Mouse (Mus musculus): ENCODE results near the gene Nts. TPM values are rescaled to one million over a fixed set of nuclear protein-coding genes. Genes with fewer than 3 reads are reported as not detected.

Gene Nts
- total RNA-seq (2012; rRNA removed) (0.13 and 0.21 TPM in 2 replicates), total RNA-seq (2014; rRNA removed) (not detected in 2 replicates), polyA plus RNA-seq (2012; ENCODE audit: insufficient read length, low read depth) (not detected in 2 replicates)

GRCm38 (mm10) chr10:102490386-102490785 is at the start of gene Nts:
Gene Nts, minus strand, starts transcription at chr10:102490486.
- H3K9me3 ChIP-seq (replicated peaks; ENCODE audit: low read length): peaks cover 13% of the 10 kb centered on the region
- DNase-seq (ENCODE audit: extremely low read depth): no peak
- no peaks in the 10 kb centered on the region for H3K36me3 ChIP-seq (replicated peaks in 1 of 2; ENCODE audit: control insufficient read depth in 1 of 2, insufficient read depth in 1 of 2, low read length in 1 of 2)
- H3K27ac ChIP-seq (ENCODE audit: insufficient read depth, low read depth): no peak within 1 kb of the TSS
- no peaks in the 10 kb centered on the region for H3K79me2 ChIP-seq (replicated peaks; ENCODE audit: control insufficient read depth, extremely low read depth, insufficient read depth, poor library complexity, severe bottlenecking)
- no peak within 1 kb of the TSS for H3K9ac ChIP-seq (ENCODE audit: insufficient read depth, low read depth)
- no peak for TF ChIP-seq ZC3H11A (IDR thresholded peaks at IDR 0.05; ENCODE audit: low read depth, low read length)
- TF ChIP-seq GABPA (IDR thresholded peaks at IDR 0.05; ENCODE audit: insufficient replicate concordance, low read depth, low read length): no peak
- no peak for TF ChIP-seq JUN (IDR thresholded peaks at IDR 0.05; ENCODE audit: insufficient read depth, low read depth, low read length)
- no peak for TF ChIP-seq RAD21 (IDR thresholded peaks at IDR 0.05; ENCODE audit: low read depth, low read length)
- no peak for TF ChIP-seq KAT2A (IDR thresholded peaks at IDR 0.05; ENCODE audit: insufficient replicate concordance, low read length)
- no peak for TF ChIP-seq MEF2A (IDR thresholded peaks at IDR 0.05; ENCODE audit: borderline replicate concordance, low read depth, low read length)
- no peak for TF ChIP-seq MAX (IDR thresholded peaks at IDR 0.05; ENCODE audit: low read length)
- TF ChIP-seq CTCF (conservative IDR thresholded peaks at IDR 0.05 in 1 of 2, IDR thresholded peaks at IDR 0.05 in 1 of 2; ENCODE audit: low read depth in 2 of 2, low read length in 2 of 2): no peak
- dilution Hi-C loops (cut with MboI; ENCODE audit: extremely low pct_ligation_motif_present, extremely low pct_unique_long_range_greater_than_20kb, low sequenced_read_pairs) (no loop called here), in situ Hi-C loops (cut with MboI; ENCODE audit: low pct_ligation_motif_present, low pct_unique_long_range_greater_than_20kb, low sequenced_read_pairs) (loop anchor here (25.0 kb wide), 1 partner anchor 347 kb away; no protein-coding TSS in a partner anchor)
- H3K4me3 ChIP-seq (replicated peaks in 1 of 3; ENCODE audit: low read depth in 2 of 3, low read length in 2 of 3, poor library complexity in 1 of 3): no peak within 1 kb of the TSS
- no peaks in the 10 kb centered on the region for H3K27me3 ChIP-seq (replicated peaks)
- H3K4me1 ChIP-seq (ENCODE audit: control insufficient read depth in 1 of 2, insufficient read depth in 2 of 2): no peaks in the 10 kb centered on the region
- no peak within 1 kb of the TSS for H3K4me2 ChIP-seq (ENCODE audit: insufficient read depth, low read depth, poor library complexity, severe bottlenecking)

GRCm38 (mm10) chr10:102527901-102528300 is 37.6 kb upstream of the Nts start:
- Histone ChIP-seq H3K4me1 (ENCODE audit: control insufficient read depth in 1 of 2, insufficient read depth in 2 of 2) (no peaks in the 10 kb centered on the region), H3K9ac (ENCODE audit: insufficient read depth, low read depth) (no peak overlapping the region), H3K27ac (ENCODE audit: insufficient read depth, low read depth) (no peak overlapping the region), H3K9me3 (replicated peaks; ENCODE audit: low read length) (peaks cover 27% of the 10 kb centered on the region), H3K4me3 (replicated peaks in 1 of 3; ENCODE audit: low read depth in 2 of 3, low read length in 2 of 3, poor library complexity in 1 of 3) (no peak overlapping the region), H3K27me3 (replicated peaks) (no peaks in the 10 kb centered on the region), H3K36me3 (replicated peaks in 1 of 2; ENCODE audit: control insufficient read depth in 1 of 2, insufficient read depth in 1 of 2, low read length in 1 of 2) (no peaks in the 10 kb centered on the region), H3K4me2 (ENCODE audit: insufficient read depth, low read depth, poor library complexity, severe bottlenecking) (no peak overlapping the region), H3K79me2 (replicated peaks; ENCODE audit: control insufficient read depth, extremely low read depth, insufficient read depth, poor library complexity, severe bottlenecking) (no peaks in the 10 kb centered on the region)
- TF ChIP-seq IRF4 (IDR thresholded peaks at IDR 0.05; ENCODE audit: low read depth, low read length) (no peak), EP300 (IDR thresholded peaks at IDR 0.05; ENCODE audit: low read length) (no peak), ZMIZ1 (IDR thresholded peaks at IDR 0.05; ENCODE audit: low read depth, low read length) (no peak), MYC (IDR thresholded peaks at IDR 0.05; ENCODE audit: low read depth, low read length) (no peak), TCF12 (IDR thresholded peaks at IDR 0.05; ENCODE audit: low read depth, low read length) (no peak), KAT2A (IDR thresholded peaks at IDR 0.05; ENCODE audit: insufficient replicate concordance, low read length) (no peak), POLR2AphosphoS2 (IDR thresholded peaks at IDR 0.05; ENCODE audit: low read depth, low read length) (no peak), PAX5 (IDR thresholded peaks at IDR 0.05; ENCODE audit: low read length) (no peak), SIN3A (IDR thresholded peaks at IDR 0.05; ENCODE audit: low read length) (no peak), CTCF (conservative IDR thresholded peaks at IDR 0.05 in 1 of 2, IDR thresholded peaks at IDR 0.05 in 1 of 2; ENCODE audit: low read depth in 2 of 2, low read length in 2 of 2) (no peak), NELFE (IDR thresholded peaks at IDR 0.05; ENCODE audit: low read depth, low read length) (no peak)
- in situ Hi-C loops (cut with MboI; ENCODE audit: low pct_ligation_motif_present, low pct_unique_long_range_greater_than_20kb, low sequenced_read_pairs) (no loop called here), dilution Hi-C loops (cut with MboI; ENCODE audit: extremely low pct_ligation_motif_present, extremely low pct_unique_long_range_greater_than_20kb, low sequenced_read_pairs) (no loop called here)
- DNase-seq (ENCODE audit: extremely low read depth): no peak

All from CH12.LX (cell line).